Mouse (Mus musculus): ENCODE measurements around the gene Ttc16.

Ttc16 gene

GRCm38 (mm10) chr2:32775359-32776074, at the start of gene Ttc16, which contains the start of gene Ptrh1:
Gene Ttc16 (minus strand): TSS chr2:32775633.
Gene Ptrh1 (plus strand): TSS chr2:32775786.
- DNase-seq: peak; percentile 97

- DNase-seq: no peak
These were observed 49.3 kb upstream of the Ttc16 start for GRCm38 (mm10) chr2:32824778-32825177.

GRCm38 (mm10) chr2:32824181-32824580, 48.7 kb upstream of the Ttc16 start:
- no peak for DNase-seq

DNA sequence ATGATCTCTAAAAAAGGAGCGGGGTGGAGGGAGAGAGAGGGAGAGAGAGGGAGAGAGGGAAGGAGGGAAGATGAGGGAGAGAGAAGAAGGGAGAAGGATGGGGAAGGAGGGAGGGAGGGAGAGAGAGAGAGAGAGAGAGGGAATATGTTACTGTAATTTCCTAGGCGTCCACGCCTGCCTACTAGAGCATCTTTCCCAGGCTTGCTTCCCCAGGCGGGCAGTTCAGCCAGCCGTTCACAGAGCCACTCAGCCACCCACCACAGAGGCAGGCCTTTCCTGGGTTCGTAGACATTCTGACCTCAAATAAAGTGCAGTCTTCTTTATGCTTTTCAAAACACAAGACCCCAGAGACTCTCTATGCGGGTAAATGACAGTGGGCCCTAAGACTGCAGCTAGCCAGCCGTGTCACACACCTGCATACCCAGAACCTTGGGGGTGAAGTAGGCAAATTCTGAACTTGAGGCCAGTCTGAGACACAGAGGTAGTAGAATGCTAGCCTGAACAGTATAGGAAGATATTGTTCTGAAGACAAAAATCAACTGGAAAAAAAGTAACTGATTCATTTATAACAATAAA, 48.2 kb upstream of the Ttc16 start:
- no peak for DNase-seq

- DNase-seq: no peak
These were observed 47.7 kb upstream of the Ttc16 start for GRCm38 (mm10) chr2:32823153-32823552.

GRCm38 (mm10) chr2:32822643-32823042, 47.2 kb upstream of the Ttc16 start:
- peak; percentile 69 for DNase-seq

GRCm38 (mm10) chr2:32821041-32821802, 45.8 kb upstream of the Ttc16 start:
- peak; percentile 74 for DNase-seq

GRCm38 (mm10) chr2:32818208-32818607, 42.8 kb upstream of the Ttc16 start:
- DNase-seq: no peak

DNA sequence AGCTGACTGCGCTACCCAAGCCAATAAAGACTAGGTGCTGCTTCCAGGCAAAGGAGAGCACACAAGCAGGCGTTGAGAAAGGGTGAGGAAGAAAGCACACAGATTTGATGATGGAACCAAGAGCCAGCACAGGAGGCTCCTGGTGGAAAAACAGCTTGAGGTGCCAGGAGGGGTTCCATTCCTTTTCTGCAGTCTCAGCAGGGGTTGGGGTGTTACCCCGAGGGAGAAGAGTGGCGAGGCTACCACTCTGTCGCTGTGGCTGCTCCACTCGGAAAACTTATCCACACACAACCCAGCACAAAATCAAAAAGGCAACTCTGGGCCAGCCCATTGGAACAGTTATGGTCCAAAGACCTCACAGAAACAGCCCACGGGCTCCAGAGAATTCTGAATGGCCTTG, 42.2 kb upstream of the Ttc16 start:
- DNase-seq: no peak

- peak; percentile 97 for DNase-seq
These were observed 41.6 kb upstream of the Ttc16 start for GRCm38 (mm10) chr2:32816946-32817581.

DNA sequence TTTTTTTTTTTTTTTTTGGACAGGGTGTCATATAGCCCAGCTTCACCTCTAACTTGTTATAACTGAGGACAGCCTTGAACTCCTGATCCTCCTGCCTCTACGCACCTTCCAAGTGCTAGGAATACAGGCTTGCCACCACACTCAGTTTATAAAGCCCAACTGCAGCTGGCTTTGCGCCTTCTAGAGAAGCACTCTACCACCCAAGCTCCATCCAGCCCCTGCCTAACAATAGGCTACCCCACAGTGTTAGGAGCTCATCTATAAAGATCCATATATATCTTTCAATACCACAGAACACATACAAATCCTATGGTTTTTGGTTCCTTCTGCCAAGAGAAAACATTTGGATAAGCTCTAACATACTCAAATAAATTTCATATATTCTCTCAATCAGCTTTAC, 41.1 kb upstream of the Ttc16 start:
- no peak for DNase-seq

DNA sequence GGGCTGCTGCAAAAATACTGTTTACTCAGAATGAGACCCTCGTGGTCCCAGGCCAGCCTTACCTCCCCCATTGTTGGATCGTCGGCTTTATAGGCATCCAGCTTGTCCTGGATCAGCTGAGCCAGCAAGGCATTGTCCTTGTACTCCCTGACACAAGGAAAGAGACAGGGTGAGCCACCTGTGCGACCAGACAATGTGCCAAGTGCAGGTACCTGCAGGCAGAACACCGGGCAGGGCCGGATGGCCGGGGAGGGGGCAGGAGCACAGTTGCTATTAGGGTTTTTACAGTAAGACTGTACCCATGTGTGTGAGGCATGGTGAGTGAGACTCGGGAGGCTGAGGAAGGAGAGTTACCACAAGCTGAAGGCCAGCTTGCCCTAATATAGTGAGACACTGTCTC, 36.5 kb upstream of the Ttc16 start:
- DNase-seq: peak; percentile 80

DNA sequence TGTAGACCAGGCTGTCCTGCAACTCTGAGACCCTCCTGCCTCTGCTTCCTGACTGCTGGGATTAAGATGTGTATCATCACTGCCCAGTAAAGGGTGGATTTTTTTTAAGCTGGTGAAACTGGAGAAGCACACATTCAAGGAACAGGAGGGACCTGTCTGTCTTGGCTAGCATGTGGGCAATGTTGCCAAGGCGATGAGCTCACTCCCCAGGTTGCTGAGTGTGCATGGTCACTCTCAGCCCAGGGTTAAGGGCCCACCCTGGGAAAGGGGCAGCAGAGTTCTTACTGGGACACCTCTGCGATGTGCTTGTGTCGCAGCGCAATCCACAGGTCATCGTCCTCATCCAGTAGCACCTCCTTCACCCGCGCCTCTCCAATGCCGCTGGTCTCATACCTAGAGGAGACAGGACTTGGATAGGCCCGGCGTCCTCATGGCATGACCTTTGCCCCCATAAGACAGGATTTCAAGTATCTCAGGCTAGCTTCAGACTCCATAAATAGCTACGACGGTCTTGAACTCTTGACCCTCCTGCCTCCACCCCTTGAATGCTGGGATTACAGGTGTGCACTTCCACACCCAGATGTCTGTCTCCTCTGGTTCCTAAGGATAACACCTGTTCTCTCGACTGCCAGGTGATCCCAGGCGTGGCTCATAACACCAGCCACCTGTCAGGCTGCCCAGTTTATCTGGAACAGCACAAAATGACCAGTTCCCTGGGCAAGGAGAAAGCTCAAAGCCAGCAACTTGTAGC, 33.6 kb upstream of the Ttc16 start:
- DNase-seq: no peak

DNA sequence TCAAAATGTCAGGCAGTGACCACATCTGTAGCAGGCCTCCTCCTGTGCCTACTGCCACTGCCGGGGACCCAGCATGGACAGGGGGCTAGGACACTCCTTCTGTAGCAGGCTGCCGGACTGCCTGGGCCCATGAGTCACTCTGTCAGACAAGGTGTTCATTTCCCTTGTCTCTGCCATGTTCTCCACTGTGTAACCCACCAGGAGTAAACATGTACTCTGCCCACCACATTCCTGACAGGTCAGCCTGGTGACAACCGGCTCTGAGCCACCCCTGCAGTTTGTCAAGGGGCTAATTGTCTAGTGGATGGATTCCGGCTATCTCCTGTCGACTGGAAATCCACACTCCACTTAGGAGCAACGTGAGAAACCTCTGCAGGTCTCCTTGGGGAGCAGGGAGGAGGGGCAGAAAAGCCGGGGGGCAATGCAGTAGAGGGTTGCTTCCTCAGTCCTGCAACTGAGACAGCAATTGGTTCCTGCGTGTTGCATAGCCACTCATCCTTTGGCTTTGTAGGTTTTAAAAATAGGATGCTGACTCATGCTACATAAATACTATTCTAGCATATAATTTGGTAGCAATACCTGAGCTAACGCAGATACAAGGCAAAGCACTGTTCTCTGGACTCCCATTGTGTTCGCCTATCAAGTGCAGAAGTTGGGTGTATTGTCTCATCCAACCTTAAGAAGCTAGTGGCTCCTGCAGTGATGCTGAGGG, 23.0 kb upstream of the Ttc16 start:
- DNase-seq: no peak

GRCm38 (mm10) chr2:32795748-32796418, 20.4 kb upstream of the Ttc16 start:
- DNase-seq: peak; percentile 61

DNA sequence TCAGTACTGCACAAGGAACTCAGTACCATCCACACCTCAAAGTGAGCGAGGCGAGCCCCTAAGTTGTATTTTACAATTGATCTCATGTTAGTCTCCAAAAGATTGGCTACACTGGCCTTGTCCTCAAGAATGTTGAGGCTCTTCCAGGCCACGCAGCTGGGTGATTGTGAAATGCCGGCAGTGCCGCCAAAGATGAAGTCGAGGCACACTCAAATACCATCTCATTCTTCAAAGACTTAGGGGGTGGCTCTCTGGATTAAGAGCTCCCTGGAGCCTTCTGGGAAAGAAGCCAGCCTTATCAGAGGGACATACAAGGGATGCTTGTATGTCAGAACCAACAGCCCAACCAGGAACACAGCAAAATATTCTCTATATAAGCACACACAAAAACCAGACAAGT, 15.9 kb upstream of the Ttc16 start:
- no peak for DNase-seq

GRCm38 (mm10) chr2:32788581-32788980, 13.1 kb upstream of the Ttc16 start:
- no peak for DNase-seq

DNA sequence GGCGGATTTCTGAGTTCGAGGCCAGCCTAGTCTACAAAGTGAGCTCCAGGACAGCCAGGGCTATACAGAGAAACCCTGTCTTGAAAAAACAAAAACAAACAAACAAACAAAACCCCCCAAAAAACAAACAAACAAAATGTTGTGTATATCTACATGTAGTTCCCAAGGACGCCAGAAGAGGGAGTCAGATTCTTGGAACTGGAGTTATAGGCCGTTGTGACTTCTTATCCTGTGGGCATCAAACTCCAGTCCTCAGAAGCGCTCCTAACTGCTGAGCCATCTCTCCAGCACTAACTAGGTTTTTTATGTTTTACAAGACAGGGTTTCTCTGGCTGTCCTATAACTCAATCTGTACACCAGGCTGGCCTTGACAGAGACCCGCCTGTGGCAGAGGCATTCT, 11.7 kb upstream of the Ttc16 start:
- peak; percentile 75 for DNase-seq

DNA sequence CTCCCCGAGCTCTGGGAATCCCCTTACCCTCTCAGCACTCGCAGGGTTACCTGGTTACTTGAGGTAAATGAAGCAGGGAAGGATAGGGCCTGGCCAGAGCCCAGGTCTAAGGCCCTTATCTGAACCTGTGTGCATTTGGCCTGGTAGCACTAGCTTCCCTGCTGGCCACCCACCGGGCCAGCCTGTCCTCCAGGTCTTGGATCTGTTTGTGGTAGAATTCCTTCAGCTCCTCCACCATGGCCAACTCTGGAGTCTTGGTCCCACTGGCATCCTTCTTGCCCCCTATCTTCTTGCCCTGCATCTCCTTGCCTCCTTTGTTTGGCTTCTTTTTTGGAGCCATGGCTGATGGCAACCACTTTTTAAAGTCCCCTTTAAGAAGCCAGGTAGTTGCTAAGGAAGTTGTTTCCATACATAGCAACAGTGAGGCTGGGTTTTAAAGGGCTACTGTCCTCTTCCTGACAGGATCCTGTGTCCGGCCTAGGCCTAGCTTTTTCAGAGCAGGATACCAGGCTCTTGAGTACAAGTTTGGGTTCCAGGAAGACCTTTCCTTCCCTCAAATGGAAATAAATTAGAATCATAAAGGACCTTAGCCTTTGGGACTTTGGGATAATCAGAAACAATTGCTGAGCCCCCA, 8.7 kb upstream of the Ttc16 start, which contains the start of gene Cfap157:
Gene Cfap157, minus strand, starts transcription at position 381 of the 634 bp plus-strand sequence.
- no peak for DNase-seq

GRCm38 (mm10) chr2:32781710-32782109, 6.3 kb upstream of the Ttc16 start:
- no peak for DNase-seq

- no peak for DNase-seq
These were observed 4.3 kb upstream of the Ttc16 start for GRCm38 (mm10) chr2:32779714-32780113.

Data from cerebellum, adult 9-10 months (tissue).